Mouse (Mus musculus) myocyte (in vitro differentiated cells): Measurements from ENCODE around the gene Kng2.
"Not testable (repeated sequence)": the region's sequence is repeated elsewhere in the genome, so short reads cannot be mapped to it uniquely, and the experiment has no call there.

Source experiments
- CEBPB ChIP-seq: IDR thresholded peaks from 2 replicates; pipeline ENCODE4 v1.6.1; 2011; ENCODE audit warnings: mild to moderate bottlenecking, moderate library complexity; ENCODE audit not compliant: poor library complexity, insufficient read depth, severe bottlenecking
- E2F4 ChIP-seq: IDR thresholded peaks from one replicate; pipeline ENCODE4 v1.6.1; 2011; ENCODE audit warnings: mild to moderate bottlenecking, control low read depth, moderate library complexity; ENCODE audit not compliant: insufficient read depth
- MAX ChIP-seq: IDR thresholded peaks from one replicate; pipeline ENCODE4 v1.6.1; 2011; ENCODE audit warnings: low read depth, mild to moderate bottlenecking, control low read depth
- MYOD1 ChIP-seq, 3 experiments: IDR thresholded peaks; one replicate each; pipeline ENCODE4 v1.6.1; 2011; ENCODE audit warnings: control low read depth in 2 of 3, low read depth in 2 of 3, mild to moderate bottlenecking in 2 of 3, moderate library complexity in 1 of 3; ENCODE audit not compliant: insufficient read length in 2 of 3, control insufficient read depth in 1 of 3
- MYOG ChIP-seq, 3 experiments: IDR thresholded peaks; one replicate each; pipeline ENCODE4 v1.6.1; 2011; ENCODE audit warnings: control low read depth in 2 of 3, low read depth in 2 of 3, mild to moderate bottlenecking in 2 of 3; ENCODE audit not compliant: insufficient read length in 2 of 3, control insufficient read depth in 1 of 3, insufficient read depth in 1 of 3
- POLR2A ChIP-seq: IDR thresholded peaks from one replicate; pipeline ENCODE4 v1.6.1; 2011; ENCODE audit warnings: low read depth, mild to moderate bottlenecking, control low read depth, moderate library complexity; ENCODE audit not compliant: insufficient read length
- POLR2AphosphoS2 ChIP-seq: IDR thresholded peaks from one replicate; pipeline ENCODE4 v1.6.1; 2011; ENCODE audit warnings: low read depth, control low read depth; ENCODE audit not compliant: insufficient read length
- REST ChIP-seq: IDR thresholded peaks from one replicate; pipeline ENCODE4 v1.6.1; 2011; ENCODE audit warnings: mild to moderate bottlenecking, control low read depth, moderate library complexity; ENCODE audit not compliant: insufficient read depth, insufficient read length
- SRF ChIP-seq: IDR thresholded peaks from one replicate; pipeline ENCODE4 v1.6.1; 2011; ENCODE audit warnings: low read depth; ENCODE audit not compliant: control insufficient read depth, insufficient read length
- TCF12 ChIP-seq: IDR thresholded peaks from one replicate; pipeline ENCODE4 v1.6.1; 2011; ENCODE audit warnings: mild to moderate bottlenecking, control low read depth; ENCODE audit not compliant: poor library complexity, insufficient read depth, severe bottlenecking
- TCF3 ChIP-seq: IDR thresholded peaks from one replicate; pipeline ENCODE4 v1.6.1; 2011; ENCODE audit warnings: low read depth, control low read depth; ENCODE audit not compliant: insufficient read length
- USF1 ChIP-seq: IDR thresholded peaks from one replicate; pipeline ENCODE4 v1.6.1; 2011; ENCODE audit warnings: low read depth, mild to moderate bottlenecking, control low read depth, moderate library complexity

GRCm38 (mm10) chr16:23060781-23061325 is 31.6 kb upstream of the Kng2 start:
- not testable (repeated sequence) for TF ChIP-seq USF1; POLR2AphosphoS2; POLR2A; MAX; CEBPB; TCF3; TCF12; MYOD1 (IDR thresholded peaks at IDR 0.05; ENCODE audit: control insufficient read depth in 1 of 3, insufficient read length in 2 of 3, low read depth in 2 of 3); MYOG (IDR thresholded peaks at IDR 0.05; ENCODE audit: control insufficient read depth in 1 of 3, insufficient read depth in 1 of 3, insufficient read length in 2 of 3, low read depth in 2 of 3); SRF; REST; E2F4
